Mouse (Mus musculus) liver, embryonic 14.5 days (tissue): ENCODE measurements at regions not wholly inside any gene's neighbourhood (a gene's known extent, or its start where the extent isn't known, plus 50 kb on each side); places are given as distances from the start of the nearest gene placed in this dataset.

Source experiments
- CTCF ChIP-seq: IDR thresholded peaks from 2 replicates; pipeline ENCODE4 v1.5.1; 2016; ENCODE audit warnings: antibody characterized with exemption, low read depth, control low read depth
- EP300 ChIP-seq: IDR thresholded peaks from 2 replicates; pipeline ENCODE4 v1.6.1; 2016; ENCODE audit warnings: antibody characterized with exemption, low read depth

GRCm38 (mm10) chr9:113087786-113088185, 620.3 kb downstream of the Pdcd6ip start:
- TF ChIP-seq EP300 (no peak), CTCF (no peak)
